Mouse (Mus musculus) olfactory bulb, adult 2 months (tissue): Measurements from ENCODE around the gene Rsph1. TPM values are rescaled to one million over a fixed set of nuclear protein-coding genes. Genes with fewer than 3 reads are reported as not detected.
"Not testable (repeated sequence)": the region's sequence is repeated elsewhere in the genome, so short reads cannot be mapped to it uniquely, and the experiment has no call there.

Source experiments
- H3K27ac ChIP-seq: fragments of 200-500 bp; 2 replicates; pipeline ENCODE4 v1.5.1; 2012; ENCODE audit warnings: low read depth, low read length; ENCODE audit not compliant: insufficient read depth
- H3K4me1 ChIP-seq: fragments of 200-500 bp; 2 replicates; pipeline ENCODE4 v1.6.1; 2012; ENCODE audit warnings: low read length; ENCODE audit not compliant: control insufficient read depth, insufficient read depth
- H3K4me3 ChIP-seq: fragments of 200-500 bp; 2 replicates; pipeline ENCODE4 v1.5.1; 2012; ENCODE audit warnings: mild to moderate bottlenecking, low read depth, low read length, moderate library complexity; ENCODE audit not compliant: insufficient read depth
- CTCF ChIP-seq: fragments of 200-500 bp; IDR thresholded peaks from 2 replicates; pipeline ENCODE4 v1.5.1; 2012; ENCODE audit warnings: low read depth, mild to moderate bottlenecking, low read length, moderate library complexity; ENCODE audit not compliant: insufficient read depth
- POLR2A ChIP-seq: fragments of 200-500 bp; IDR thresholded peaks from 2 replicates; pipeline ENCODE4 v1.6.1; 2012; ENCODE audit warnings: mild to moderate bottlenecking, low read depth, low read length, moderate library complexity; ENCODE audit not compliant: insufficient read depth
- WGBS: fragments of 180-500 bp; shearing (Covaris S2); methylation state at CpG from one replicate; pipeline ENCODE4 v1.1.7; 2018; 5-methylcytosine and 5-hydroxymethylcytosine counted together
- polyA plus RNA-seq: library from polyadenylated mRNA; stranded (reverse); fragments of >200 nt; gene quantifications from 2 replicates; pipeline ENCODE4 v1.2.4, GENCODE M21; 2012; ENCODE audit warnings: low replicate concordance; ENCODE audit not compliant: missing spikeins, insufficient read depth, insufficient read length

Rsph1 gene
- polyA plus RNA-seq, 1 experiment: not detected

DNA sequence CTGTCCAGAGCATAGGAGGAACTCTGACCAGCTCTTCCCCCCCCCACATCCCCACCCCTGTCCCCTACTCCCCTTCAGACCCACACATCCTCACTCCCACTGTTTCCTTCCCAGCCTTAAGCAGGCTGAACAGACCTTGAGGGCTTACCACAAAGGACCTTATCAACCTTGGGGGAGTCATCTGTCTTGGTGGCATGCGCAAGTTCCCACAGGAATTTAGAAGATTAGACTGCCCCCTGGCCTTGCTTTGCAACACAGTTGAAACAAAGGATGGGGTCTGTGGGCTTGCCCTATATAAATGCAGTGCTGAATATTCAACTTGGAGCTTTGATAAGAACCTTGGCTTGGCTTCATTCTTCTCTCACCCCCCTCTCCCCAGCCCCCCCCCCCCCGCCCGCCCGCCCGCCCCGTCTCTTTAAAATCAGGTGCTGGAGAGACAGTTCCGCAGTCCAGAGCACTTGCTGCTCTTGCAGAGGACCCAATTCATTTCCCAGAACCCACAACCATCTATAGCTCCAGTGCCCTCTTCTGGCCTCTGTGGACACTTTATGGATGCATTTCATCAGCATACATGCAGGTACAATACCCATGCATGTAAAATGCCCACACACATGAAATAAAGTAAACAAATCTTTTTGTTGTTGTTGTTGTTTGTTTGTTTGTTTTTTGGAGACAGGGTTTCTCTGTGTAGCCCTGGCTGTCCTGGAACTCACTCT is 5.9 kb downstream of the Rsph1 start:
- peaks cover 2% of the 10 kb centered on the region for H3K4me1 ChIP-seq
- H3K27ac ChIP-seq: no peak overlapping the region
- TF ChIP-seq POLR2A (no peak), CTCF (no peak)
- WGBS: 63% methylated on average over 7 of the region's 7 CpGs
- no peak overlapping the region for H3K4me3 ChIP-seq

DNA sequence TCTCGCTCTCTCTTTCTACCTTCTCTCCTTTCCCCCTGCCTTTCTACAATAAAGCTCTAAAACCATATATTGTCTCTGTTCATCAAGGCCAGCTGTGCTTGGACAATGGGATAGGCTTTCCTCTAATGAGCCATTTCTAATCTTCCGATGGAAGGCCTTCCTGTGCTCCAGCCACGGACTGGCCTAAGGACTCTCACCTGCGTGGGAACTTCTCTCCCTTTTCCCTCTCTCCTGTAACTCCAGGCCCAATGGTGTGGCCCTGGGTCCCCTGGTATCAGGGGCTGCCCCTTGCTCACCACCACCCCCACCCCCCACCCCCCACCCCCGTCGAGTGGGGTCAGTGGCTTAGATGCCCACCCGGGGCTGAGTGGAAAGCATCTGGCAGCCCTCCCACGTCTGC is 6.4 kb downstream of the Rsph1 start:
- H3K4me1 ChIP-seq, H3K4me3 ChIP-seq, H3K27ac ChIP-seq: not testable (repeated sequence)
- 85% methylated on average over 8 of the region's 8 CpGs for WGBS

DNA sequence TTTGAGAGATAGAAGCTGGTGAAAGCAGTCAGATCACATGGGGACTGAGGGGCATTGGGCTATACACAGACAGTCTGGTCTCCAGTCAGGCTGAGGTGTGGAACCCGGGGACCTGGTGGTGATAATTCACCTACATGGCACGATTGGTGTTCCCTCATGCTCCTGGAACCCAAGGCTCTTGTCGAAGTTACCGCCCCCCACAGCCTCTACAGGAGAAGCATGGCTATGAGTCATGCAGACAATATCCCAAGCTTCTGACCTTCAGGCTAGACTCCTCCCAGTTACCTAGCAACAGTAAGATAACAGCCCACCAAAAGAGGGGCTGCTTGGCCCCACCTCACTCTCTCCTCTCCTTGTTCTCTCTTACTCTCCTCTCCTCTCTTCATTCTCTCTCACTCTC is 6.9 kb downstream of the Rsph1 start:
- 88% methylated on average over 4 of the region's 4 CpGs for WGBS
- no peaks in the 10 kb centered on the region for H3K4me1 ChIP-seq
- no peak overlapping the region for H3K4me3 ChIP-seq
- H3K27ac ChIP-seq: no peak overlapping the region
- TF ChIP-seq POLR2A (no peak), CTCF (no peak)

DNA sequence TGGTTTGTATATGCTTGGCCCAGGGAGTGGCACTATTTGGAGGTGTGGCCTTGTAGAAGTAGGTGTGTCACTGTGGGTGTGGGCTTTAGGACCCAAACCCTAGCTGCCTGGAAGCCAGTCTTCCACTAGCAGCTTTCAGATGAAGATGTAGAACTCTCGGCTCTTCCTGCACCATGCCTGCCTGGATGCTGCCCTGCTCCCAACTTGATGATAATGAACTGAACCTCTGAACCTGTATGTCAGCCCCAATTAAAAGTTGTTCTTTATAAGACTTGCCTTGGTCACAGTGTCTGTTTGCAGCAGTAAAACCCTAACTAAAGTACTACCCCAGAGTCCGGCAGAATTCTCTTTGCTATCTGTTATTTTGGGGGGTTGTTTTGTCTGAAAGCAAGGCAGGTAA is 7.4 kb downstream of the Rsph1 start:
- WGBS: 92% methylated on average over 2 of the region's 2 CpGs
- TF ChIP-seq CTCF: no peak
- no peak for TF ChIP-seq POLR2A
- no peak overlapping the region for H3K27ac ChIP-seq

DNA sequence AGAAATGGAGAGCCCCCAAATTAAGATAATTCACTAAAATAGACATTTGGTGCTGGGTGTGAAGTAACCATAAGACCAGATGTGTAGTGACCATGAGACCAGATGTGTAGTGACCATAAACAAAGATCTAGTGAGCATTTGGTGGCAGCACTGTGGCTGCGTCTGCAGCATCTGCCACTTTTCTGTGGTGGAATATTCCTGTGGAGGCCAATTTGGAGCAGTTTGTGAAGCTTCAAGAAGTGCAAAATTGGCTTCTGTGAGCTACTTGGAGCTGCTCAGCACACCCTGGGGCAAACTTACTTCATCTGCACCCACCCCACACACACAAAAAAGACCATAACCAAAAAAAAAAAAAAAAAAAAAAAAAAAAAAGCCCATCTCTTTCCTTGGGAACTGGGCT is 9.2 kb downstream of the Rsph1 start:
- WGBS: 73% methylated on average over 1 of the region's 1 CpGs
- no peak overlapping the region for H3K27ac ChIP-seq

More for the DNA sequence above, 7.4 kb downstream of the Rsph1 start:
- Histone ChIP-seq H3K4me1 (no peaks in the 10 kb centered on the region), H3K4me3 (no peak overlapping the region)

DNA sequence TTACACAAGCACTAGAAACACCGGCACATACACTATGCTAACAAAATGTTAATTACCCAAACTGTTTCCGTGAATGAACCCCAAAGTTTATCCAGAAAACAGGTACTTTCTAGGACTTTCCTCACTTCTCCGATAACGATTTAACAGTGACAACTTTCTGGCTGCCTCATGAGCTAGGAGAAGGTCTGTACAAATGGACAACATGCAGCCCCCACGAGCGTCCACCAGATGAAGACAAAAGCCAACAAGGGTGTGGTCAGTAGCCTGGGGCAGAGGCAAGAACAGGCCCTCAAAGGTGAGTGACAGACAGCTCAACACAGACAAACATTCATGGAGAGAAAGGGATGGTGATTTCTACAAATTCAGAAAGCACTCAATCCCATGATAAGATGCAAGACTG is 9.6 kb downstream of the Rsph1 start:
- Histone ChIP-seq H3K4me3 (no peak overlapping the region), H3K4me1 (no peaks in the 10 kb centered on the region), H3K27ac (no peak overlapping the region)
- WGBS: 83% methylated on average over 6 of the region's 6 CpGs
- TF ChIP-seq CTCF: no peak
- TF ChIP-seq POLR2A: no peak

More for the DNA sequence above, 9.2 kb downstream of the Rsph1 start:
- TF ChIP-seq POLR2A (no peak), CTCF (no peak)
- Histone ChIP-seq H3K4me3 (no peak overlapping the region), H3K4me1 (no peaks in the 10 kb centered on the region)

DNA sequence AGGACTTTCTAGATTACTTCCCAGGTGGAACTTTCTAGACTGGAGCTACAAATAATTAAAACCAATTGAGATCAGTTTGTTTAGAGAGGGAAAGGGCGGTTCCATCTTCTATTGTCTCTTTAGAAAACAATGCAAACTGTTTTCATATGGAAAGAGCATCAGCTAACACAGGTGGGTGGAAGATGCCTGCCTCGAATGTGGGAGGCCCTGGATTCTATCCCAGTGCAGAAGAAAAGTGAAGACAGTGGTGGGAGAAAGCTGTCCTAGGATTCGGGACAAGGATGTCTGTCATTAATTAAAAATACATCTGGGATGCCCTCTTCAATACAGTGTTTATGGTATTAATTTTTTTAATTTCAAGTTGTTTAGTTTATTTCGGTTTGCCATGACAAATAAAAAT is 10.0 kb downstream of the Rsph1 start:
- Histone ChIP-seq H3K4me3 (no peak overlapping the region), H3K4me1 (no peaks in the 10 kb centered on the region), H3K27ac (no peak overlapping the region)
- WGBS: 60% methylated on average over 4 of the region's 4 CpGs
- no peak for TF ChIP-seq CTCF
- no peak for TF ChIP-seq POLR2A

DNA sequence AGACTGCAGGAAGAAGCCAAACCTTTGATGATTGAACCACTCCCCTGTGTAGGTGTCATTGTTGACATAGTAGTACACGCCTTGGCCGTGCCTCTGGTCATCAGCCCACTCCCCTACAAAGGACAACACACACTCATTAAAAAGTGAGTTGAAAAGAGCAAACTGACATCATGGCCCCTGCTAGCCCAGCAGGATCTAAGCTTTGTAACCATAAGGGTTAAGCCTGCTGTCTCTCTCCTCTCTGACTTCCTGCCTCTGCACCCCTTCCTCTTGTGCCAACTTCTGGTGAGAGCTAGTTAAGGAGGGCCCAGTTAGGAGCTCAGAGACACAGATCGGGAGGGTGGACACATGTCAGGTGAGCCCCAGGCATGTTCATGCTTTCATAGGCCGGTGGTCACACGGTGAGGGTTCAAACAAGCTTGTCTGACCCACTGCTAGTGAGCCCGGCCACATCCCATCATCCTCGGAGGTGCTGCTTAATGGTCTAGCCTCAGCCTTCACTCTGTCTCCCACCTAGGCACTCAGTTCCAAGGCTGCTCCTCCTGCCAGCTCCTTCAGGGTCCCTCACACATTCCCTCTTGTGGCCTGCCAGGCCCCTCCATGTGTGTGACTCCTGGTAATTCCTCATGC is 10.7 kb downstream of the Rsph1 start:
- Histone ChIP-seq H3K4me1 (no peaks in the 10 kb centered on the region), H3K4me3 (no peak overlapping the region), H3K27ac (no peak overlapping the region)
- WGBS: 87% methylated on average over 7 of the region's 7 CpGs
- TF ChIP-seq CTCF (no peak), POLR2A (no peak)

DNA sequence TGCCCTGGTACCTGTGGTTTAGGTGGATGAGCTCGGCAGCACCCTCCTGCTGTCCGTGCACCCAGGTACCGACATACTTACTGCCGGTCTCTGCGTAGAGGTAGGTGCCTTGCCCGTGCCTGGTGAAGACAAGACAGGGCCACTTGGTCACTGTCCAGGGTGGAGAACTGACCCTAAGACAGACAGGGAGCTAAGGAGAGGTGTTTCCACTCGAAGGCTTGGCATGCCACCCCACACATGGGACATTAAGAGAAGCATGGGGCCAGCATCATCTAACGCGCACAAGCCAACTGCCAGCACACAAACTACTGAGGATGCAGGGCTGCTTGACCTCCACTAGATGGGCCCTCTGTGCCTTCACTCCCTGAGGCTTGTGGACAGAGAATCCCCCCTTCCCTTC is 11.4 kb downstream of the Rsph1 start:
- H3K4me3 ChIP-seq: no peak overlapping the region
- TF ChIP-seq POLR2A (no peak), CTCF (no peak)
- no peaks in the 10 kb centered on the region for H3K4me1 ChIP-seq
- 94% methylated on average over 9 of the region's 9 CpGs for WGBS
- no peak overlapping the region for H3K27ac ChIP-seq
